In genomic region chr1:14506831-14507690, GRCm38 (mm10) we compare ENCODE assay signal across 8 mouse cellular contexts.
DNase-seq lines count a peak whose midpoint lies in the region; ATAC-seq lines count a peak whose summit lies in the region.

No protein-coding gene starts in this region.

- H3K4me3 ChIP-seq in kidney, embryonic 15.5 days (replicated peaks) = peak overlapping the region; percentile 45
- peak overlapping the region; percentile 36 for H3K4me3 ChIP-seq in embryonic facial prominence, embryonic 11.5 days (ENCODE audit: low read depth, low read length)
- peak overlapping the region; percentile 37 for H3K4me3 ChIP-seq in hindbrain, embryonic 15.5 days
- peak overlapping the region; percentile 28 for H3K4me3 ChIP-seq in midbrain, embryonic 11.5 days (ENCODE audit: low read depth, low read length)

- H3K27me3 ChIP-seq in kidney, embryonic 15.5 days = peaks cover 61% of the 10 kb centered on the region
- H3K27me3 ChIP-seq in embryonic facial prominence, embryonic 11.5 days (ENCODE audit: control insufficient read depth, insufficient read depth, low read length) = no peaks in the 10 kb centered on the region
- H3K27me3 ChIP-seq in hindbrain, embryonic 15.5 days = peaks cover 48% of the 10 kb centered on the region
- peaks cover 53% of the 10 kb centered on the region for H3K27me3 ChIP-seq in midbrain, embryonic 11.5 days (ENCODE audit: control insufficient read depth, insufficient read depth, low read length)

- H3K9me3 ChIP-seq in kidney, embryonic 15.5 days (replicated peaks) = no peaks in the 10 kb centered on the region
- no peaks in the 10 kb centered on the region for H3K9me3 ChIP-seq in embryonic facial prominence, embryonic 11.5 days (replicated peaks; ENCODE audit: control insufficient read depth, low read length)
- no peaks in the 10 kb centered on the region for H3K9me3 ChIP-seq in hindbrain, embryonic 15.5 days
- no peaks in the 10 kb centered on the region for H3K9me3 ChIP-seq in midbrain, embryonic 11.5 days (ENCODE audit: control insufficient read depth, low read length)

- H3K9ac ChIP-seq in kidney, embryonic 15.5 days = peak overlapping the region; percentile 36; the same call in 1 of the 2 replicates
- peak overlapping the region; percentile 70 for H3K9ac ChIP-seq in embryonic facial prominence, embryonic 11.5 days (replicated peaks; ENCODE audit: low read length)
- peak overlapping the region; percentile 39 for H3K9ac ChIP-seq in hindbrain, embryonic 15.5 days
- H3K9ac ChIP-seq in midbrain, embryonic 11.5 days (ENCODE audit: low read length) = peak overlapping the region; percentile 11; the same call in 1 of the 2 replicates

- peak; percentile 57 for ATAC-seq in kidney, embryonic 15.5 days (replicated peaks; ENCODE audit: low FRiP score)
- peak; percentile 10; the same call in 1 of the 2 replicates for ATAC-seq in embryonic facial prominence, embryonic 11.5 days (replicated peaks; ENCODE audit: insufficient number of reproducible peaks, low FRiP score, low TSS enrichment, low read depth)
- ATAC-seq in hindbrain, embryonic 15.5 days (ENCODE audit: low FRiP score, low read depth) = peak; percentile 29; the same call in 1 of the 2 replicates
- ATAC-seq in midbrain, embryonic 11.5 days (ENCODE audit: low FRiP score) = peak; percentile 2; the same call in 1 of the 2 replicates

- H3K4me2 ChIP-seq in kidney, embryonic 15.5 days = peak overlapping the region; percentile 80
- H3K4me2 ChIP-seq in embryonic facial prominence, embryonic 11.5 days (ENCODE audit: low read depth, low read length) = peak overlapping the region; percentile 78
- H3K4me2 ChIP-seq in hindbrain, embryonic 15.5 days = peak overlapping the region; percentile 78
- peak overlapping the region; percentile 55 for H3K4me2 ChIP-seq in midbrain, embryonic 11.5 days

- 3% methylated on average over 33 of the region's 36 CpGs for WGBS in kidney, embryonic 15.5 days
- 3% methylated on average over 36 of the region's 36 CpGs for WGBS in embryonic facial prominence, embryonic 11.5 days
- 4% methylated on average over 32 of the region's 36 CpGs for WGBS in hindbrain, embryonic 15.5 days
- 1% methylated on average over 36 of the region's 36 CpGs for whole genome bisulfite sequencing in midbrain, embryonic 11.5 days

- peak overlapping the region; percentile 56; the same call in 1 of the 2 replicates for H3K27ac ChIP-seq in kidney, embryonic 15.5 days
- peak overlapping the region; percentile 75 for H3K27ac ChIP-seq in embryonic facial prominence, embryonic 11.5 days (replicated peaks; ENCODE audit: low read depth, low read length)
- H3K27ac ChIP-seq in hindbrain, embryonic 15.5 days (replicated peaks) = no peak overlapping the region
- no peak overlapping the region for H3K27ac ChIP-seq in midbrain, embryonic 11.5 days (ENCODE audit: low read depth, low read length)

- peaks cover 26% of the 10 kb centered on the region for H3K4me1 ChIP-seq in kidney, embryonic 15.5 days
- H3K4me1 ChIP-seq in embryonic facial prominence, embryonic 11.5 days (ENCODE audit: control insufficient read depth, insufficient read depth, low read length) = no peaks in the 10 kb centered on the region; the same call in 1 of the 2 replicates
- H3K4me1 ChIP-seq in hindbrain, embryonic 15.5 days (replicated peaks) = peaks cover 17% of the 10 kb centered on the region
- peaks cover 8% of the 10 kb centered on the region; the same call in 1 of the 2 replicates for H3K4me1 ChIP-seq in midbrain, embryonic 11.5 days (ENCODE audit: control insufficient read depth, insufficient read depth, low read length)

- no peaks in the 10 kb centered on the region for H3K36me3 ChIP-seq in kidney, embryonic 15.5 days
- no peaks in the 10 kb centered on the region for H3K36me3 ChIP-seq in embryonic facial prominence, embryonic 11.5 days (replicated peaks; ENCODE audit: control insufficient read depth, insufficient read depth, low read depth, low read length)
- H3K36me3 ChIP-seq in hindbrain, embryonic 15.5 days = no peaks in the 10 kb centered on the region
- H3K36me3 ChIP-seq in midbrain, embryonic 11.5 days (ENCODE audit: control insufficient read depth, insufficient read depth, low read length) = no peaks in the 10 kb centered on the region

- DNase-seq in kidney, adult 9 months = no peak
- peak; percentile 41 for DNase-seq in embryonic facial prominence, embryonic 11.5 days (ENCODE audit: low spot score)
- peak; percentile 97 for DNase-seq in midbrain, embryonic 11.5 days (ENCODE audit: low spot score, missing footprints)
- DNase-seq in thymus, postnatal 36 days = no peak
- DNase-seq in cerebellum, adult 9-11 months = no peak
- no peak for DNase-seq in thymus, adult 18-20 months

Comparison
In these comparisons a context has a peak if more than half of its experiments do, and no peak if none do; other contexts are left out.
1. ATAC-seq: peak in every context shown above with its lines; median percentile 57 in kidney, embryonic 15.5 days; 29 in hindbrain, embryonic 15.5 days; 10 in embryonic facial prominence, embryonic 11.5 days; 2 in midbrain, embryonic 11.5 days.
2. H3K27ac ChIP-seq: peak in kidney, embryonic 15.5 days (single experiment) and embryonic facial prominence, embryonic 11.5 days (single experiment); none in hindbrain, embryonic 15.5 days (single experiment) and midbrain, embryonic 11.5 days (single experiment).
3. H3K9ac ChIP-seq: peak in every context shown above with its lines; median percentile 70 in embryonic facial prominence, embryonic 11.5 days; 39 in hindbrain, embryonic 15.5 days; 36 in kidney, embryonic 15.5 days; 11 in midbrain, embryonic 11.5 days.
4. DNase-seq: peak in embryonic facial prominence, embryonic 11.5 days (single experiment) and midbrain, embryonic 11.5 days (single experiment); none in kidney, adult 9 months (single experiment), thymus, postnatal 36 days (0 of 2), cerebellum, adult 9-11 months (single experiment) and thymus, adult 18-20 months (0 of 2).
5. Peak in every context shown above with its lines, with median percentiles within 50 percentile points of each other: H3K4me2 ChIP-seq and H3K4me3 ChIP-seq.